Mouse (Mus musculus): ENCODE results near the gene Olfr720.

Olfr720 gene

DNA sequence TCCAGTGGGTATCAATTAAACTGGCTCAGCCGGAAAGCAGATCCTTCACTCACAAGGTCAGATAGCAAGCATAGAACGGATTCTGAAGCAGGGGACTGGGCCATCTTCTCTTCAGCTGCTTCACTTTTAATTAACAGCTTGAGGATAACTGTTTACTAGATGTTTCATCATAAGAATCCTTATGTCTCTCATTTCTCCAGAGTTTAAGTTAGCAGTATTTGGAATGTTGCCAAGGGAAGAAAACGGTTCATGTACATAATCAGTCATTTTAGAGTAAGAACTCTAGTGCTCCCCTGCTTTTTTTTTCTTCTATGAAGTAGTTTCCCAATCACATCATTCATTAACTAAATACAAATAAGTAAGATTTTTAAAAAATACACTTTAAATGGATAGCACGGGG lies at the start of gene Olfr720:
TSS of gene Olfr720 (minus strand) at position 101 of the 400 bp plus-strand sequence.
- DNase-seq = no peak
